Mouse (Mus musculus): ENCODE data around the gene 2210011C24Rik. TPM values are rescaled to one million over a fixed set of nuclear protein-coding genes. Genes with fewer than 3 reads are reported as not detected.

The 2210011C24Rik gene
- polyA plus RNA-seq, 1 experiment from 2014 or later: not detected

DNA sequence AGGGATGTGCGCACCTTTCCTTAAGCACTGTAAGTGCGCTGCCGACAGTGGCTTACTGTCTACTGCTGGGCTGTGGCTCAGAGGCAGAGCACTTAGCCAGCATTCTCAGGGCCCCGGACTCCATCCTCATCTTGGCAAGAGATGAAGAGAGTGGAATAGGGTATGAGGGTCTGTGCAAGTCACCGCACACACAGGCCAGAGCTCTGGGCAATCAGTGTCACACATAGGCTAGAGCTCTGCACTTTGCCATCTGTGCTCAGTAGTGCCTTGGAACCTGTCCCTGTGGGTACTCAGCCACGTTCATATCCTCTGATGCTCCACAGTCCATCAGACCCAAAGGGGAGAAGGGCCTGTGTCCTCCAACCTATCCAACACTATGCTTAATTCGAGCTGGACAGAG lies 30.4 kb downstream of the 2210011C24Rik start:
- ATAC-seq (ENCODE audit: low FRiP score): no peak
- peaks cover 60% of the 10 kb centered on the region for H3K36me3 ChIP-seq (replicated peaks)
- no peaks in the 10 kb centered on the region for H3K9me3 ChIP-seq
- no peak overlapping the region for H3K4me2 ChIP-seq
- H3K27ac ChIP-seq: no peak overlapping the region
- 97% methylated on average over 7 of the region's 7 CpGs for WGBS
- H3K4me3 ChIP-seq (replicated peaks): no peak overlapping the region
- H3K4me1 ChIP-seq: peaks cover 19% of the 10 kb centered on the region
- H3K9ac ChIP-seq: no peak overlapping the region
- no peaks in the 10 kb centered on the region for H3K27me3 ChIP-seq

DNA sequence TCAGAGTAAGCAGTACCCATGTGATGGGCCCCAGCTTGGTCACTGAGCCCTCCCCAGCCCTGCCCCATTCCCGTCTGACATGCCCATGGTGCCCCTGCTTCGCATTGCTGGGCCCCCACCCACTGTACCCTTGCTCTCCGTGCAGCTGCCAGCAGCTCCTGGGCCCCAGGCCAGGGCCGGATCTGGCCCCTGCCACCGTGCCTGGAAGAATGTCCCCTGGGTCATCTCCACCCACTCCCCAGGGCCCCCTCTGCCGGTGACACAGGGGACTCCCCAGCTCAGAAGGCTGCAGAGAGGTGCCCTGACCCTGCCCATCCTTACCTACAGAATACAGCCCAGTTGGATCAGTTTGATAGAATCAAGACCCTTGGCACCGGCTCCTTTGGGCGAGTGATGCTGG lies 31.1 kb downstream of the 2210011C24Rik start:
- H3K4me2 ChIP-seq: no peak overlapping the region
- H3K36me3 ChIP-seq (replicated peaks): peaks cover 53% of the 10 kb centered on the region
- H3K4me3 ChIP-seq (replicated peaks): no peak overlapping the region
- no peak for ATAC-seq (ENCODE audit: low FRiP score)
- H3K27ac ChIP-seq: no peak overlapping the region
- H3K4me1 ChIP-seq: peaks cover 19% of the 10 kb centered on the region
- no peaks in the 10 kb centered on the region for H3K27me3 ChIP-seq
- H3K9me3 ChIP-seq: no peaks in the 10 kb centered on the region
- 86% methylated on average over 8 of the region's 8 CpGs for WGBS
- no peak overlapping the region for H3K9ac ChIP-seq

- no peak for ATAC-seq (ENCODE audit: low FRiP score)
- Histone ChIP-seq H3K4me1 (peaks cover 19% of the 10 kb centered on the region), H3K9me3 (no peaks in the 10 kb centered on the region), H3K9ac (no peak overlapping the region), H3K27me3 (no peaks in the 10 kb centered on the region), H3K27ac (no peak overlapping the region), H3K36me3 (replicated peaks) (peaks cover 50% of the 10 kb centered on the region), H3K4me2 (no peak overlapping the region), H3K4me3 (replicated peaks) (no peak overlapping the region)
- 87% methylated on average over 1 of the region's 1 CpGs for WGBS
Measured at GRCm38 (mm10) chr8:83980250-83980649, 31.7 kb downstream of the 2210011C24Rik start.

GRCm38 (mm10) chr8:83978200-83978599 lies 33.8 kb downstream of the 2210011C24Rik start:
- H3K9ac ChIP-seq: 0 out of 2 replicates have a peak overlapping the region, but pooled peaks have one; percentile 33

DNA sequence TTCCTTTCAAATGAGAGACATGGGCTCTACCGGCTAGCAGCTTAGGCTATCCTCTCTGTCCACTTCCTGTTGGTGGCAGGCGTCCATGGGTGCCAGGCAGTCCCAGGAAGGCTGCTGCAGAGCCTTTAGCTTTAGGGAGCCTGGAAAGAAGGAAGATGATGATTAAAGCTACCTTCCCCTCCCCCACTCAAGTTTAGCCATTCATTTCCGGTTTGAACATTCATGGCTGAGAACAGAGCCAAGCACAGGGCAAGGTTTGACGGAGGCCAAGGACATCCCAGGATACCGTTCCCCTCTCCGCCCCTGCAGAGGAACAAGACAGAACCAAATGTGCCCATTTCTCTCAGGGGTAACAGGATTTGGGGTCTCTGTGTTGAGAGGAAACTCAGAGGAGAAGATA lies 34.3 kb downstream of the 2210011C24Rik start:
- Histone ChIP-seq H3K9ac (no peak overlapping the region; the same call in 1 of the 2 replicates), H3K36me3 (replicated peaks) (peaks cover 26% of the 10 kb centered on the region), H3K4me2 (no peak overlapping the region), H3K27me3 (no peaks in the 10 kb centered on the region), H3K9me3 (no peaks in the 10 kb centered on the region), H3K4me1 (peaks cover 36% of the 10 kb centered on the region), H3K4me3 (replicated peaks) (no peak overlapping the region), H3K27ac (no peak overlapping the region)
- no peak for ATAC-seq (ENCODE audit: low FRiP score)
- WGBS: 64% methylated on average over 6 of the region's 6 CpGs

More at GRCm38 (mm10) chr8:83978200-83978599, 33.8 kb downstream of the 2210011C24Rik start:
- WGBS: 78% methylated on average over 9 of the region's 9 CpGs
- Histone ChIP-seq H3K36me3 (replicated peaks) (peaks cover 32% of the 10 kb centered on the region), H3K27ac (peak overlapping the region; percentile 32; the same call in 1 of the 2 replicates), H3K4me2 (no peak overlapping the region), H3K9me3 (no peaks in the 10 kb centered on the region), H3K4me1 (peaks cover 35% of the 10 kb centered on the region), H3K27me3 (no peaks in the 10 kb centered on the region), H3K4me3 (replicated peaks) (no peak overlapping the region)
- ATAC-seq (ENCODE audit: low FRiP score): no peak

DNA sequence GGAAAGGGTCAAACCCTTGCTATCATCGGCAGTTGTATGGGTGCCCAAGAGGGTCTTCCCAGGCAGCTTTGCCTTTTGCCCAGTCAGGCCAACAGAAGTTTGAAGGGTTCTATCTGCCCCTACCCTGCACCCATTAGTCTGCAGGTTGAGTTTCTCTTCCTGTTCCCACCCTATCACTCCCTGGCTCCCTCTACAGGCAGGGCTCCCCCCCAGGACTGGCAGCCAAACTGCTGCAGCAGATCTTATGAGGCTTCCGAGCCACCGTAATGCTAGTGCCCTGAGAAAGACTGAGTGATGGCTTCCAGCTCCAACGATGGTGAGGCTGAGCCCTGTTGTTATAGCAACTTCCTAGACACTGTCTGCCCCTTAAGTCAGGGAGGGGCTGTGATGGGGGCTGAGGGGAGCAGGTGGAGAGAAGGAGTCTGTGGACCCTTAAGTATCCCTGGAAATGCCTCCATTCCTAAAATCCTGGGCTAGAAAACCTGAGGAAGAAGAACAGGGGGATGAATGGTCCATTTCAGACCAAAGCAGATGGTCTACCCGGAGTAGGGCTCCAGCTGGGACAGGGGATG lies 35.1 kb downstream of the 2210011C24Rik start:
- no peaks in the 10 kb centered on the region for H3K9me3 ChIP-seq
- H3K4me1 ChIP-seq: peaks cover 39% of the 10 kb centered on the region
- WGBS: 89% methylated on average over 5 of the region's 5 CpGs
- no peaks in the 10 kb centered on the region for H3K27me3 ChIP-seq
- H3K9ac ChIP-seq: no peak overlapping the region
- no peak overlapping the region for H3K4me2 ChIP-seq
- ATAC-seq (ENCODE audit: low FRiP score): no peak
- no peak overlapping the region for H3K4me3 ChIP-seq (replicated peaks)
- no peak overlapping the region for H3K27ac ChIP-seq
- H3K36me3 ChIP-seq (replicated peaks): peaks cover 18% of the 10 kb centered on the region

- H3K4me3 ChIP-seq (replicated peaks): no peak overlapping the region
- H3K27me3 ChIP-seq: no peaks in the 10 kb centered on the region
- H3K4me1 ChIP-seq: peaks cover 44% of the 10 kb centered on the region
- no peak overlapping the region for H3K9ac ChIP-seq
- no peak overlapping the region for H3K27ac ChIP-seq
- ATAC-seq (ENCODE audit: low FRiP score): no peak
- WGBS: 82% methylated on average over 4 of the region's 4 CpGs
- no peaks in the 10 kb centered on the region for H3K9me3 ChIP-seq
- H3K36me3 ChIP-seq (replicated peaks): peaks cover 11% of the 10 kb centered on the region
- no peak overlapping the region for H3K4me2 ChIP-seq
Measured at GRCm38 (mm10) chr8:83976101-83976630, 35.8 kb downstream of the 2210011C24Rik start.

- Histone ChIP-seq H3K4me3 (replicated peaks) (no peak overlapping the region; the same call in 1 of the 2 replicates), H3K27me3 (no peaks in the 10 kb centered on the region), H3K9me3 (no peaks in the 10 kb centered on the region), H3K4me2 (peak overlapping the region; percentile 99), H3K9ac (0 out of 2 replicates have a peak overlapping the region, but pooled peaks have one; percentile 86), H3K36me3 (replicated peaks) (peaks cover 9% of the 10 kb centered on the region), H3K4me1 (peaks cover 44% of the 10 kb centered on the region), H3K27ac (no peak overlapping the region)
- WGBS: 73% methylated on average over 4 of the region's 4 CpGs
- no peak for ATAC-seq (ENCODE audit: low FRiP score)
Measured at GRCm38 (mm10) chr8:83974521-83974920, 37.5 kb downstream of the 2210011C24Rik start.

DNA sequence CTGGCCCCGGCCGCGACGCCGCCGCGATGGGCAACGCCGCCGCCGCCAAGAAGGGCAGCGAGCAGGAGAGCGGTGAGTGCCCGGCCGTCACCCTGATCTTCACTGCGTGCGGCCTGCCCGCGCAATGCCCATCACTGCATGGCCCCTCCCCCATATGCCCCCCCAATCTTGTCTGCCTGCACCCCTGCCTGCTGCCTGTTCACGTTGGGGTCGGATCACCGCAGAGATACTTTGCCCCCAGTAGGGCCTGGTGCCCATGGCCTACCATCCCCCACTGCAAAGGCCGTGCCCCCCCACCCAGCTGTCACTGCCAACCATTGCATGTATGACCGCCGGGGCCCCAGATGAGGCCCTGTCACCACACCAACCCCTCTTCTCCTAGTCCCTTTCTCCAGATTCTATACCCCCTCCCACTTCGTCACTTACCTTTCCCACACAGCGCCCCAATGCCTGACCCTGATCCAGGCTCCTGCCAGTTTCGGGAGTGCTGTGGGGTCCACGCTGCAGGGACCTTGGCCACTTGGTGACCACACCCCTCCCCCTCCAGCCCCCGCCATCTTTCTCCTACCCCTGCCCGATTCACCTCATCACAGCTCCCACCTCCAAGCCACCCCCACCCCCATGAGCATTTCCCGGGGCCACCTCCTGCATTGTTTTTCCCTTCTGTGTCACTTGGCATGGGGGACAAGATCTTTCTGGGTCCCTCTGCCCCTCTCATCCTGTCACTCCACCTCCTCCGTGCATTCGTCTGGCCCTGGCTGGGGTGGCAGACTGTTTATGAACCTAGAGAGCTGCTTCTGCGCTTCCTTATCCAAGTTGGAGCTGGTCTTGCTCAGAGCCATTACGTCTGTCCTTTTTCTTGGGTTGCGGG lies 38.6 kb downstream of the 2210011C24Rik start:
- H3K36me3 ChIP-seq (replicated peaks): peaks cover 18% of the 10 kb centered on the region
- ATAC-seq (ENCODE audit: low FRiP score): no peak
- no peaks in the 10 kb centered on the region for H3K9me3 ChIP-seq
- peak overlapping the region; percentile 99 for H3K4me2 ChIP-seq
- peak overlapping the region; percentile 93 for H3K4me3 ChIP-seq (replicated peaks)
- H3K4me1 ChIP-seq: peaks cover 43% of the 10 kb centered on the region
- peak overlapping the region; percentile 86 for H3K9ac ChIP-seq
- H3K27me3 ChIP-seq: no peaks in the 10 kb centered on the region
- peak overlapping the region; percentile 73 for H3K27ac ChIP-seq
- 6% methylated on average over 21 of the region's 37 CpGs for WGBS

DNA sequence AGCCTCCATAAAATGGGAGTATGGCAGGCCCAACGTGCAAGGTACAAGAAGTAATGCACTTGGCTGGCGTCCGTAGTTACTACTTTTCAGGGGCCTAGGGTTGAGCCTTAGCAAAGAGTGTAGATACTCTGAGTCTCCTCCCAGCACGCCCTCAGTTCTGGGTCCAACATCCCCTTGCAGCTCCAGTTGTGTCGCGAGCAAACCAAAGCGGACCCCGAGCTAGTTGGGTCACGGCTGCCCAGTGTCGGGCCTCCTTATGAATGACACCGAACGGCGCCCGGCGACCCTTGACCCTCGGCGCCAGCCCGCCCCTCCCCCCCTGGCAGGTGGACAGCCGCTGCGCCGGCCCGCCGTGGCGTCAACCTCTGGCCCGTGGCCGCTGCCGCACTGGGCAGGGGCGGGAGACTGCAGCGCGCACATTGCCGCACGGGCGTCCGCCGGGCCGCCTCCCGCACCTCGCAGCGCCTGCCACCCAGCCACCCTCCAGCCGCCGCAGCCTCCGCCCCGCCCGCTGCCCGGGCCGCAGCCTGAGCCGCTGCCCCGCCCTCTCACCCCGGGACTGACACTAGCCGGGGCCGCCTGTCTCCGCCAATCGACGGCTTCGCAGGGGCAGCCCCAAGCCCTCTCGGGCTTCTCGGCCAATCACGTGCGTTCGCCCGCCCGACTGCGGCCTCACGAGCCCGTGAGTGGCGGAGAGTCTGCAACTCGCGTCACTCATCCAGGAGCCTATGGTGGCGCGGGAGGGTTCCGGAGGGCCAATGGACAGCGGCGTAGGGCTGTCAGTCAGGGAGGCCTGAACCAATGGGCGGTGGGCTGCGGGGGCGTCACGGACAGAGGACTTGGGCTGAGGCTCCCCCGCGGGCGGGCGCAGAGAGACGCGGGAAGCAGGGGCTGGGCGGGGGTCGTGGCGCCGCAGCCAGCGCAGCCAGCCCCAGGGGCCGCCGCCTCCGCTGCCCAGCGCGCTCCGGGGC lies 39.5 kb downstream of the 2210011C24Rik start, which contains the start of gene Prkaca:
TSS of gene Prkaca (plus strand) at position 844 of the 971 bp plus-strand sequence.
- Histone ChIP-seq H3K9me3 (no peaks in the 10 kb centered on the region), H3K9ac (peak within 1 kb of the TSS; percentile 86), H3K4me3 (replicated peaks) (peak within 1 kb of the TSS; percentile 93), H3K36me3 (replicated peaks) (peaks cover 25% of the 10 kb centered on the region), H3K27ac (peak within 1 kb of the TSS; percentile 82), H3K4me2 (peak within 1 kb of the TSS; percentile 99), H3K27me3 (no peaks in the 10 kb centered on the region), H3K4me1 (peaks cover 34% of the 10 kb centered on the region)
- under 1% methylated on average over 78 of the region's 94 CpGs for WGBS
- peak; percentile 100 for ATAC-seq (ENCODE audit: low FRiP score)

- 71% methylated on average over 6 of the region's 6 CpGs for WGBS
- H3K4me3 ChIP-seq (replicated peaks): peak overlapping the region; percentile 93; the same call in 1 of the 2 replicates
- H3K27ac ChIP-seq: no peak overlapping the region
- peak overlapping the region; percentile 95 for H3K4me2 ChIP-seq
- H3K4me1 ChIP-seq: peaks cover 26% of the 10 kb centered on the region
- peaks cover 27% of the 10 kb centered on the region for H3K36me3 ChIP-seq (replicated peaks)
- no peaks in the 10 kb centered on the region for H3K9me3 ChIP-seq
- H3K9ac ChIP-seq: peak overlapping the region; percentile 79; the same call in 1 of the 2 replicates
- no peak for ATAC-seq (ENCODE audit: low FRiP score)
- no peaks in the 10 kb centered on the region for H3K27me3 ChIP-seq
Measured at GRCm38 (mm10) chr8:83971661-83972060, 40.3 kb downstream of the 2210011C24Rik start.
